Mouse (Mus musculus) layer of hippocampus, postnatal 14 days (tissue): ENCODE measurements around the gene Parvb. TPM values are rescaled to one million over a fixed set of nuclear protein-coding genes. Genes with fewer than 3 reads are reported as not detected.
A peak's percentile ranks its signal among the peaks of the same experiment; 100 is the strongest.

Experiments used
- DNase-seq, 2 experiments: peaks; one replicate each; pipeline ENCODE4 v3.0.0; 2021 to 2022; ENCODE audit warnings: low spot score in 2 of 2, mixed read lengths in 1 of 2
- total RNA-seq, 2 experiments: library from RNA; stranded (reverse); gene quantifications; 2 replicates each; pipeline ENCODE4 v1.2.3; 2021

The Parvb gene
- total RNA-seq, 2 experiments from 2014 or later, result 56.7 to 57.8 TPM

- DNase-seq, result peak in 1 of 2 experiments; percentile 81
Measured at GRCm38 (mm10) chr15:84321544-84322174, 89.8 kb downstream of the Parvb start.

- no peak for DNase-seq
Measured at GRCm38 (mm10) chr15:84323966-84324869, 92.4 kb downstream of the Parvb start, which contains the start of gene Parvg. TSS of gene Parvg (plus strand) at chr15:84324026.

DNA sequence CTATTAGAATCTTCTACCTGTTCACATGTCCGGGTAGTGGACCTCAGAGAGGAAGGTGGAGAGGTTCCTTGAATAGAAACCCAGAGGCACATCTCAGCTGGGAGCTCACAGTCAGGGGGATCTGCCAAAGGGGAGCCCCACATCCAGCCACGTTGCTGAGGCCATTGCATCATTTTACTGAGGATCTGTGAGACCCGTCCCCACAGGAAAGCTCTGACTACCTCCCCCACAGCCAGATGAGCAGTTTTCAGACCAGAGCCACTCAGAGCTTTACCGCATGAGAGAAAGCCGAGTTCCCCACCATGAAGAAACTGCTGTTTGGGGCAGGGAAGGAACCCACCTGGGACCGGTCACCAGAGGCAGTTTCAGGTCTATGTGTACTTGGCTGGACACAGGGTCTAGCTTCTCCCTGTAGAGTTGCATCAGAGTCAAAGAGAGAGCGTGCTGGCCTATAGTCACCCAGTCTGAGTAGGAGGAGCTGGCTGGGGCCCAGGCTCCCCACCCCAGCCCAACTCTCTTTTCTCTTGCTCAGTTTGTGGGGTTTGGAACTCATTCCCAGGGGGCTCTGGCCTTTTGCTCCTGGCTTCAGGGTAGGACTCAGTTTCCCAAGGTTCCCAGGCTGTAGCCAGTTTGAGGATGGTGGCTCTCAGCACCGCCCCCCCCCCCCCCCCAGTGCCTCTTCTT lies 93.2 kb downstream of the Parvb start:
- DNase-seq, result no peak

GRCm38 (mm10) chr15:84325736-84326135 lies 93.9 kb downstream of the Parvb start:
- DNase-seq, result no peak

- no peak for DNase-seq
Measured at GRCm38 (mm10) chr15:84328870-84329269, 97.0 kb downstream of the Parvb start.

- DNase-seq, result no peak
Measured at GRCm38 (mm10) chr15:84329940-84330339, 98.1 kb downstream of the Parvb start.

GRCm38 (mm10) chr15:84331066-84331612 lies 99.3 kb downstream of the Parvb start:
- no peak for DNase-seq

GRCm38 (mm10) chr15:84336281-84336817 lies 104.5 kb downstream of the Parvb start:
- DNase-seq, result peak in 1 of 2 experiments; percentile 49

DNA sequence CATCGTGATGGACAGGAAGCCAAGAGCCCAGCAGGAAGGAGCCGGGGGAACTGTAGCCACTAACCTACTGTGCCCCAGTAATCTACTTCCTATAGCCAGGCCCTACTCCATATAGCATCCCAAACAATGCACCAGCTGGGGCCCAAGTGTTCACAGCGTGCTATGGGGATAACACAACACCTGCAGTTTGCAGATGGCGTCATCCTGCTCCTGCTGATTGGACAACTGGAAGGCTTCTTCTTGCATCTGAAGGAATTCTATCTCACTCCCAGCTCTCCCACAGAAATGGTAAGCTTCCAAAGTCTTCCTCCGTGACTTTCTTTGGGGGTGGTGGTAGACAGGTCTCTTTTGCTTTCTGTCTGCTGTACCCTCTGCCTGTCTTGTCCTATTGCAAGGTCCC lies 105.8 kb downstream of the Parvb start:
- DNase-seq, result no peak

DNA sequence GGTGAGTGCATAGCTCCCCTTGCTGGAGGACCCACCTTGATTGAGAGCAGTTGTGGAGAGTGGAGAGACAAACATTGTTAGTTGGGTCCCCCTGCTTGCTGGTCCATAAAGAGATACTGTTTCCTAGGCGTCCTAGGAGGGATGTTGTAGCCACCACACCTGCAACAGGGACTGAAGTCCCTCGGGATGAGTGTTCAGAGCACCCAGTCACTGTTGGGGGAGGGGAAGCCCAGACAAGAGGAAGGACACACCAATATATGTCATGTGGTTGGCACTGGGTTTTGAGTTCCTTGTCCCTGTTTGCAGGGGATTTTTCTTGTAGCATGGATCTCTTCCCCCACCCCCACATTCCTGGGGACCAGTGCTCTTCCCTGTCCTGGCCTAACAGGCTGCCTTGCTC lies 109.1 kb downstream of the Parvb start:
- no peak for DNase-seq

GRCm38 (mm10) chr15:84348769-84349168 lies 116.9 kb downstream of the Parvb start:
- no peak for DNase-seq

DNA sequence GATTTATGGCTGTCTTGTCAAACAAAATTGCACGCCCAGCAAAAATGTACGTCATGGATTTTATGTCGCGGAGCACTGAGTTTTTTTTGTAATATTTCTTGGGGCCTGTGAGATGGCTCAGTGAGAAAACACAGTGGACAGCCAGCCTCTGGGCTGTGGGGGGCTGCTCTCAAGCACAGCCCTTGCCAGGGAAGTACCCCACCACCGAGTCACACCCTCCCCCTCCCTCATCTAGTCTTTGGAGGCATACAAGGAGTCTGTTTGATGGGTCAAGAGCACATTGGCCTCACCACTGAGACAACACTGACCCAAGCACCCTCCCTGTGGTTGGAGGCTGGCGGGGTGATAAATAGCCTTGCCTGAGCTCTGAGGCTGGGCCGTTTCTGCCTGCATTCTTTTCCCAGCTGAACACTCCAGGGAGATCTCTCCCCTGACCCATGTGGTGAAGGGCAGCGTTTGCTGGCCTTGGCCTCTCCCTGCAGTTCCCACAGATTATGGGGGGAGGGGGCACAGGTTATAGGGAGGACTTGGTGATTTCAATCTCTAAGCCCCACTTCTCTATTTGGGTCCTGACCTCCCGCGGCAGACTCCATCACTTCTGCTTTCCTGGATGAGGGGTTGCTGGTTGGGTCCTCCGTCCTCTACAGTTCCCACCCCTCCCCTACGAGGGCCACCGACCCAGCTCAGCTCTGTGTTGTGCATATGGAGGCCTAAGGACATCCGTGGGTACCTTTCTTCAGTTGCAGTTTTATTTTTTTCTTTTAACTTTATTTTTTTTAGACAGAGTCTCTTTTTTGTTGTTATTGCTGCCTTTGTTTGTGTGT lies 118.3 kb downstream of the Parvb start:
- DNase-seq, result no peak

DNA sequence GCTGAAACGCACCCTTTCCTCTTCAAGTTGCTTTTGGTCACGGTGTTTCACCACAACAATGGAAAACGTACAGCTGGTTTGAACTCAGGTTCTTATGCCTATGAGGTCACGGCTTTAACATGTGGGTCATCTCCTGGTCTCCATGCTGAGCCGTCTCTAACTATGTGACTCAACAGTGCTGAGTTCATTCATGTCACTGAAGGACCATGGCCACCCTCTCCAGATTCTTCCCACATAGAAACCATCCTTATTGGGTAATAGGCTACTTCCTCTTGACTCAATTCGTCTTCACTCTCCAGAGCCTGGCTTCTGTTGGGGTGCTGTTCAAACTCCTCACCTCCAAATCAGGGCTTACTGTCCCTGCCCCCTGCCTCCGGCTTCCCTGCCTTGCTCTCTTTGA lies 119.5 kb downstream of the Parvb start:
- DNase-seq, result no peak

DNA sequence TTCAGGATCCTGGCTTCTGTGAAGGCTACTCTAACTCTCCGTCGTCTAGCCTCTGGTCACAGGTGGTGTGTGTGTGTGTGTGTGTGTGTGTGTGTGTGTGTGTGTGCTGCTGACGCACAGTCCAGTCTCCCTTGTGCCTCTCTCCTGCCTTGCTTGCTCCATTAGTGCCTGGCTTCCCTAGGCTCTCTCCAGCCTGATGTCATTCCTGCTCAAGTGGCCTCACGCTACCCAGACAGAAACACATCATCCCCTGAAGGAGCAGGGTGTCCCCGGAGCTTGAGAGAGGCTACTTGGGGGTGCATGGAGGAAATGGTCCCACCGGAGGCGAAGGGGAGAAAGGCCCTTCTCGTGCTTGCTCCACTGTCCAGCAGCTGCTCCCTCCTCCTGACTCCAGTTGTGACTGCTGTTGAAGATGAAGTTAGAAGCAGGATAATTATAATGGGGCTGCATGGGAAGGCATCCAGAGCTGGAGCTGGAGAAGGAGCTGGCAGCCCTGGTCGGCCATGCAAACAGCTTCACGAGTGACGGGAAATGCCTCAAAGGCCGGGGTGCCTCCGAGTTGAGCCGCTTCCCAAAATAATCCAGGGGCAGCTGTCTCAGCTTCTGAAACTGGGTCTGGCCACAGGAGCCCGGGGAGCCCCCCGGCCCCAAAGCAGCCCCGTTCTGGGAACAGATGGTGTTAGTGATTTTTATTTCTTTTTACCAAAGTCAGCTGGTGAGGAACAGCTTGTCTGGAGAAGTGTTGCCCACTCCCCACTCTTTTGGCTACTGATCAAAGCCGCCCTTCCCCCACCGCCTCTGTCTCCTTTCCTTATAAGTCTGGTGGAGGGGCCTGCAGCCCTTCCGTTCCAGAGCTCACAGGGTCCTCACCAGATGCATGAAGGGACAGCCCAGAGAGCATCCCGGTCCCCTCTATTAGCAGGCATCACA lies 120.3 kb downstream of the Parvb start:
- DNase-seq, result peak; percentile 81 to 84

- no peak for DNase-seq
Measured at GRCm38 (mm10) chr15:84355081-84355480, 123.2 kb downstream of the Parvb start.

- DNase-seq, result no peak
Measured at GRCm38 (mm10) chr15:84364746-84365145, 132.9 kb downstream of the Parvb start.
